8 mouse cellular contexts compared by ENCODE assay signal in the genomic region with DNA sequence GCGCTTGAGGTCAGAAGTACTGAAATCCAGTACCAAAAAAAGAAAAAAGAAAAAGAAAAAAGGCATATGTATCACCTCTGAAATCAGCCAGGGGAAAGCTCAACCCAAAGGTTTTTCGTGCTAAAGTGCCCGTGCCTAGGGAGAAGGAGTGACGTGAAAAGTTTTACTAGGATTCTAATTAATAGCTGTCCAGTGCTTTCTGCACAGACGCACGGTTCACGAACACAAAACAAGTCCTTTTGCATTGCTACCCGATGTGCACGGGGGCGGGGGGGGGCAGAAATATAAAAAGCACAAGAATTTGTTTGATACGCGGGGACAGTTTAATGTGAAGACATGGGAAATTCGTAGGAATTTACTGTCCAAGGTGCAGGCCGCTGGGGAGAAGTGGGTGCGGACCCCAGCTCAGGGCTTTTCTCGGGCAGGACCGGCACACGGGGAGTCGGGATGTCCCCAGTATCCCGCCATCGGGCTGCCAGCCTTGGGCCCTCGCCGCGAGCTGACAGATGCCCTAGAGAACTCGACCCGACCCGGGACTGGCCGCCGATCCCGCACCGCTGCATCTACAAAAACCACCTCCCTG. TPM values are rescaled to one million over a fixed set of nuclear protein-coding genes. Genes with fewer than 3 reads are reported as not detected.
DNase-seq lines count a peak whose midpoint lies in the region; ATAC-seq and TF ChIP-seq lines count a peak whose summit lies in the region.

No protein-coding gene starts in this region.

- H3K4me1 ChIP-seq in hindbrain, embryonic 16.5 days (ENCODE audit: control insufficient read depth, insufficient read depth, low read depth, low read length) = peaks cover 9% of the 10 kb centered on the region
- H3K4me1 ChIP-seq in midbrain, embryonic 10.5 days = peaks cover 10% of the 10 kb centered on the region

- peak overlapping the region; percentile 91 for H3K9ac ChIP-seq in hindbrain, embryonic 16.5 days (ENCODE audit: low read depth, low read length)

- no peaks in the 10 kb centered on the region for H3K36me3 ChIP-seq in hindbrain, embryonic 16.5 days (ENCODE audit: control insufficient read depth, insufficient read depth, low read length)
- no peaks in the 10 kb centered on the region for H3K36me3 ChIP-seq in midbrain, embryonic 10.5 days

- 0 out of 2 replicates have a peak, but pooled peaks have one; percentile 9 for ATAC-seq in common myeloid progenitor, adult 5-6 weeks (replicated peaks; ENCODE audit: low read depth, poor library complexity, severe bottlenecking)
- peak; percentile 11; the same call in 1 of the 2 replicates for ATAC-seq in hindbrain, embryonic 16.5 days
- no peak; the same call in none of the 2 replicates for ATAC-seq in erythroid progenitor cell, adult 5-6 weeks (replicated peaks; ENCODE audit: low FRiP score, poor library complexity, severe bottlenecking)
- ATAC-seq in monocyte, adult 5-6 weeks (replicated peaks; ENCODE audit: insufficient number of reproducible peaks, low FRiP score, low TSS enrichment, poor library complexity, severe bottlenecking) = no peak

- no peak for DNase-seq in layer of hippocampus, adult 2 months (ENCODE audit: low spot score in 2 of 2)
- no peak for DNase-seq in layer of hippocampus, adult 9-10 months (ENCODE audit: low spot score)
- DNase-seq in midbrain, embryonic 10.5 days (ENCODE audit: low spot score) = no peak
- no peak for DNase-seq in adrenal gland, postnatal 25 days

- WGBS in hindbrain, embryonic 16.5 days = under 1% methylated on average over 31 of the region's 31 CpGs
- WGBS in midbrain, embryonic 10.5 days = 1% methylated on average over 31 of the region's 31 CpGs

- H3K27me3 ChIP-seq in hindbrain, embryonic 16.5 days (replicated peaks; ENCODE audit: control insufficient read depth, insufficient read depth, low read length) = no peaks in the 10 kb centered on the region
- H3K27me3 ChIP-seq in midbrain, embryonic 10.5 days (ENCODE audit: low read depth, poor library complexity, severe bottlenecking) = no peaks in the 10 kb centered on the region

- H3K4me3 ChIP-seq in layer of hippocampus, adult 2 months = peak overlapping the region; percentile 85
- H3K4me3 ChIP-seq in hindbrain, embryonic 16.5 days (ENCODE audit: low read length) = peak overlapping the region; percentile 73
- H3K4me3 ChIP-seq in midbrain, embryonic 10.5 days = peak overlapping the region; percentile 86

- TF ChIP-seq CTCF in layer of hippocampus, adult 2 months (conservative IDR thresholded peaks at IDR 0.05) = no peak

- peaks cover 3% of the 10 kb centered on the region; the same call in 1 of the 2 replicates for H3K9me3 ChIP-seq in hindbrain, embryonic 16.5 days (ENCODE audit: control insufficient read depth, low read length)
- H3K9me3 ChIP-seq in midbrain, embryonic 10.5 days (replicated peaks) = peaks cover 12% of the 10 kb centered on the region; the same call in 1 of the 2 replicates

- H3K27ac ChIP-seq in layer of hippocampus, adult 2 months = peak overlapping the region; percentile 97
- H3K27ac ChIP-seq in hindbrain, embryonic 16.5 days (ENCODE audit: low read depth, low read length) = peak overlapping the region; percentile 75
- peak overlapping the region; percentile 88 for H3K27ac ChIP-seq in midbrain, embryonic 10.5 days (replicated peaks)

- peak overlapping the region; percentile 87 for H3K4me2 ChIP-seq in hindbrain, embryonic 16.5 days (ENCODE audit: low read length)

RNA-seq across cellular contexts. Expression of gene Zfp11, which starts 0.4 kb away (rescaled TPM):
- total RNA-seq in layer of hippocampus, adult 2 months (2021) = 1 to 10 TPM; 7.2 to 7.9 TPM
- total RNA-seq in common myeloid progenitor, adult 5-6 weeks (2017) = 3.3 and 4.3 TPM in 2 replicates
- 7.1 and 7.7 TPM in 2 replicates for polyA plus RNA-seq in hindbrain, embryonic 16.5 days (2015; fragmentation: Nextera tagmentation; extraction: Ambion mirVana)
- polyA plus RNA-seq in midbrain, embryonic 10.5 days (2016; fragmentation: Nextera tagmentation; extraction: Ambion mirVana) = 6.3 and 8.1 TPM in 2 replicates
- 1.3 TPM in 1 of 2 replicates, not detected in the other for total RNA-seq in erythroid progenitor cell, adult 5-6 weeks (2015; ENCODE audit: low replicate concordance)
- total RNA-seq in erythroid progenitor cell, adult 5-6 weeks (2017; ENCODE audit: low replicate concordance) = 0.08 and 0.26 TPM in 2 replicates
- 4.2 and 5.2 TPM in 2 replicates for total RNA-seq in adrenal gland, postnatal 25 days (2021)
- total RNA-seq in monocyte, adult 5-6 weeks (2017) = 0.11 to 1.3 TPM (median 0.86 TPM) in 3 replicates

RNA-seq across cellular contexts. Expression of gene Sept14, which starts 38.8 kb away (rescaled TPM):
- total RNA-seq in layer of hippocampus, adult 2 months (2021) = not detected
- not detected in 2 replicates for total RNA-seq in common myeloid progenitor, adult 5-6 weeks (2017)
- polyA plus RNA-seq in hindbrain, embryonic 16.5 days (2015; fragmentation: Nextera tagmentation; extraction: Ambion mirVana) = not detected in 2 replicates
- polyA plus RNA-seq in midbrain, embryonic 10.5 days (2016; fragmentation: Nextera tagmentation; extraction: Ambion mirVana) = not detected in 2 replicates
- not detected in 2 replicates for total RNA-seq in erythroid progenitor cell, adult 5-6 weeks (2015; ENCODE audit: low replicate concordance)
- total RNA-seq in erythroid progenitor cell, adult 5-6 weeks (2017; ENCODE audit: low replicate concordance) = not detected in 2 replicates
- total RNA-seq in adrenal gland, postnatal 25 days (2021) = not detected in 2 replicates
- not detected in 3 replicates for total RNA-seq in monocyte, adult 5-6 weeks (2017)

RNA-seq across cellular contexts. Expression of gene Mrps17, which starts 45.8 kb away (rescaled TPM):
- 10 to 100 TPM; 73.6 to 77.7 TPM for total RNA-seq in layer of hippocampus, adult 2 months (2021)
- 76.2 and 84.4 TPM in 2 replicates for total RNA-seq in common myeloid progenitor, adult 5-6 weeks (2017)
- 171 and 176 TPM in 2 replicates for polyA plus RNA-seq in hindbrain, embryonic 16.5 days (2015; fragmentation: Nextera tagmentation; extraction: Ambion mirVana)
- polyA plus RNA-seq in midbrain, embryonic 10.5 days (2016; fragmentation: Nextera tagmentation; extraction: Ambion mirVana) = 181 and 185 TPM in 2 replicates
- total RNA-seq in erythroid progenitor cell, adult 5-6 weeks (2015; ENCODE audit: low replicate concordance) = 54.9 and 95.9 TPM in 2 replicates
- total RNA-seq in erythroid progenitor cell, adult 5-6 weeks (2017; ENCODE audit: low replicate concordance) = 31.1 and 45.7 TPM in 2 replicates
- total RNA-seq in adrenal gland, postnatal 25 days (2021) = 96.8 and 110 TPM in 2 replicates
- 34.6 to 75.1 TPM (median 51.6 TPM) in 3 replicates for total RNA-seq in monocyte, adult 5-6 weeks (2017)

RNA-seq across cellular contexts. Expression of gene Nipsnap2, which starts 55.3 kb away (rescaled TPM):
- 10 to 100 TPM; 81.2 to 81.8 TPM for total RNA-seq in layer of hippocampus, adult 2 months (2021)
- total RNA-seq in common myeloid progenitor, adult 5-6 weeks (2017) = 23.6 and 31.8 TPM in 2 replicates
- 96.4 and 98.7 TPM in 2 replicates for polyA plus RNA-seq in hindbrain, embryonic 16.5 days (2015; fragmentation: Nextera tagmentation; extraction: Ambion mirVana)
- polyA plus RNA-seq in midbrain, embryonic 10.5 days (2016; fragmentation: Nextera tagmentation; extraction: Ambion mirVana) = 76.3 and 86.3 TPM in 2 replicates
- total RNA-seq in erythroid progenitor cell, adult 5-6 weeks (2015; ENCODE audit: low replicate concordance) = 9.7 and 13.8 TPM in 2 replicates
- 1.7 and 14.9 TPM in 2 replicates for total RNA-seq in erythroid progenitor cell, adult 5-6 weeks (2017; ENCODE audit: low replicate concordance)
- total RNA-seq in adrenal gland, postnatal 25 days (2021) = 117 and 132 TPM in 2 replicates
- 22.3 to 33.3 TPM (median 24.7 TPM) in 3 replicates for total RNA-seq in monocyte, adult 5-6 weeks (2017)

Comparison
In these comparisons a context has a peak if more than half of its experiments do, and no peak if none do; other contexts are left out.
1. ATAC-seq: peak in common myeloid progenitor, adult 5-6 weeks (single experiment) and hindbrain, embryonic 16.5 days (single experiment); none in erythroid progenitor cell, adult 5-6 weeks (single experiment) and monocyte, adult 5-6 weeks (single experiment).
2. Peak in every context shown above with its lines, with median percentiles within 50 percentile points of each other: H3K27ac ChIP-seq and H3K4me3 ChIP-seq.